Mouse (Mus musculus) 3T3-L1 (cell line): ENCODE measurements around the gene Srsf1.
A peak's percentile ranks its signal among the peaks of the same experiment; 100 is the strongest.
"Not testable (repeated sequence)": the region's sequence is repeated elsewhere in the genome, so short reads cannot be mapped to it uniquely, and the experiment has no call there.

Experiments
- DNase-seq: peaks from one replicate; pipeline ENCODE4 v3.0.0-alpha.2; 2015; ENCODE audit warnings: low read depth, low spot score

Gene Srsf1

GRCm38 (mm10) chr11:88039066-88039465 is 8.1 kb upstream of the Srsf1 start:
- DNase-seq: no peak

- no peak for DNase-seq
Observed at GRCm38 (mm10) chr11:88044314-88044713, 2.9 kb upstream of the Srsf1 start.

GRCm38 (mm10) chr11:88045159-88045558 is 2.0 kb upstream of the Srsf1 start:
- DNase-seq: not testable (repeated sequence)

- peak; percentile 20 for DNase-seq
Observed at GRCm38 (mm10) chr11:88045878-88046277, 1.3 kb upstream of the Srsf1 start.

- DNase-seq: no peak
Observed at GRCm38 (mm10) chr11:88046323-88046937, 743 bp upstream of the Srsf1 start.

GRCm38 (mm10) chr11:88047871-88048531 is 828 bp downstream of the Srsf1 start:
- peak; percentile 56 for DNase-seq

- DNase-seq: peak; percentile 53
Observed at GRCm38 (mm10) chr11:88048961-88049670, 1.9 kb downstream of the Srsf1 start.

GRCm38 (mm10) chr11:88049732-88050131 is 2.6 kb downstream of the Srsf1 start:
- no peak for DNase-seq

GRCm38 (mm10) chr11:88052638-88053037 is 5.5 kb downstream of the Srsf1 start:
- no peak for DNase-seq

- no peak for DNase-seq
Observed at GRCm38 (mm10) chr11:88053821-88054220, 6.6 kb downstream of the Srsf1 start.

- peak; percentile 80 for DNase-seq
Observed at GRCm38 (mm10) chr11:88054589-88054988, 7.4 kb downstream of the Srsf1 start.

- DNase-seq: no peak
Observed at GRCm38 (mm10) chr11:88055777-88056176, 8.6 kb downstream of the Srsf1 start.

GRCm38 (mm10) chr11:88057788-88058187 is 10.6 kb downstream of the Srsf1 start:
- no peak for DNase-seq

GRCm38 (mm10) chr11:88059141-88059540 is 12.0 kb downstream of the Srsf1 start:
- DNase-seq: peak; percentile 89

GRCm38 (mm10) chr11:88061892-88062625 is 14.9 kb downstream of the Srsf1 start:
- no peak for DNase-seq

GRCm38 (mm10) chr11:88065732-88066131 is 18.6 kb downstream of the Srsf1 start:
- no peak for DNase-seq

GRCm38 (mm10) chr11:88067191-88067585 is 20.0 kb downstream of the Srsf1 start:
- no peak for DNase-seq

- peak; percentile 65 for DNase-seq
Observed at GRCm38 (mm10) chr11:88067586-88068410, 20.6 kb downstream of the Srsf1 start, which contains the start of gene Vezf1. TSS of gene Vezf1 (plus strand) at chr11:88068279.

GRCm38 (mm10) chr11:88068411-88069245 is 21.5 kb downstream of the Srsf1 start:
- peak; percentile 66 for DNase-seq

- DNase-seq: no peak
Observed at GRCm38 (mm10) chr11:88069246-88069570, 22.0 kb downstream of the Srsf1 start.
